Mouse (Mus musculus) liver, adult 2 months (tissue): Measurements from ENCODE around the gene Meiob. TPM values are rescaled to one million over a fixed set of nuclear protein-coding genes. Genes with fewer than 3 reads are reported as not detected.

Experiments used
- DNase-seq: peaks from one replicate; pipeline ENCODE4 v3.0.0-alpha.2; 2011; ENCODE audit warnings: low read depth, low spot score; ENCODE audit errors: extremely low read depth
- H3K27ac ChIP-seq: fragments of 200-500 bp; replicated peaks from 2 replicates; pipeline ENCODE4 v1.5.1; 2012; ENCODE audit warnings: low read depth, mild to moderate bottlenecking, control low read depth, inconsistent platforms, low read length; ENCODE audit not compliant: insufficient read depth
- H3K27me3 ChIP-seq: fragments of 200-500 bp; 2 replicates; pipeline ENCODE4 v1.6.1; 2012; ENCODE audit warnings: mild to moderate bottlenecking, moderate library complexity, low read length, inconsistent platforms; ENCODE audit not compliant: control insufficient read depth, insufficient read depth
- H3K36me3 ChIP-seq: fragments of 200-500 bp; 2 replicates; pipeline ENCODE4 v1.6.1; 2012; ENCODE audit warnings: low read length, inconsistent platforms; ENCODE audit not compliant: control insufficient read depth, insufficient read depth
- H3K4me1 ChIP-seq: fragments of 200-500 bp; 2 replicates; pipeline ENCODE4 v1.6.1; 2011; ENCODE audit warnings: low read length; ENCODE audit not compliant: control insufficient read depth, insufficient read depth
- H3K4me3 ChIP-seq: fragments of 200-500 bp; 2 replicates; pipeline ENCODE4 v1.5.1; 2011; ENCODE audit warnings: low read depth, mild to moderate bottlenecking, control low read depth, low read length, moderate library complexity; ENCODE audit not compliant: insufficient read depth
- H3K79me2 ChIP-seq: fragments of 200-500 bp; 2 replicates; pipeline ENCODE4 v1.6.1; 2012; ENCODE audit warnings: inconsistent platforms, mild to moderate bottlenecking, low read length, moderate library complexity; ENCODE audit not compliant: control insufficient read depth, insufficient read depth
- H3K9ac ChIP-seq: fragments of 200-500 bp; 2 replicates; pipeline ENCODE4 v1.6.1; 2012; ENCODE audit warnings: low read depth, mild to moderate bottlenecking, control low read depth, inconsistent platforms, low read length
- CTCF ChIP-seq: fragments of 200-500 bp; IDR thresholded peaks from 2 replicates; pipeline ENCODE4 v1.5.1; 2011; ENCODE audit warnings: low read depth, low read length, control low read depth
- POLR2A ChIP-seq: fragments of 200-500 bp; IDR thresholded peaks from 2 replicates; pipeline ENCODE4 v1.6.1; 2011; ENCODE audit warnings: low read length, control low read depth; ENCODE audit not compliant: insufficient read depth; ENCODE audit errors: extremely low read depth
- WGBS: fragments of 180-500 bp; shearing (Covaris S2); methylation state at CpG from one replicate; pipeline ENCODE4 v1.1.7; 2018; 5-methylcytosine and 5-hydroxymethylcytosine counted together
- polyA plus RNA-seq: library from polyadenylated mRNA; depleted of rRNA; stranded (reverse); fragments of >200 nt; gene quantifications from 2 replicates; pipeline ENCODE4 v1.2.3, GENCODE M21; 2012
- total RNA-seq: library from RNA; depleted of rRNA; stranded (reverse); fragments of >200 nt; gene quantifications from 2 replicates; pipeline ENCODE4 v1.2.3, GENCODE M21; 2014

Gene Meiob
- total and polyA plus RNA-seq, 2 experiments: 0.59 to 6.7 TPM

DNA sequence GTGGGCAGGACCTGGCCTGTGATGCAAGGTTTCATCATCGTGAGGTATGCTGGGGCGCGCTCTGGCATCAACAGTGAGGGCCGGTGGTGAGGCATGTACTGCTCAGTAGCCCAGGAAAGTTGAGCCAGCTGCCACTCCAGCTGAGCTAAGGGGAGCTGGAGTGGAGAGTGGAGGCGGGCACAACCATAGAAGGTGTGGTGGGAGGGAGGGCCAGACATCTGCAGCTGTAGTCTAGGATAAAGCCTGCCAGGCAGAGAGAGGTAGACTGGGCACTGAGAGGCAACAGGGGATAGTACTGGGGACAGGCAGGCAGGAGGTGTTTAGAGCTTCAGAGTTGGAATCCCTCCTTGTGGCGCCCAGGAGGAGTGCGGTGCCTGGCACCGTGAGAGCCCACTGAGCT lies 56.0 kb downstream of the Meiob start:
- Histone ChIP-seq H3K9ac (no peak overlapping the region), H3K4me1 (peaks cover 27% of the 10 kb centered on the region)
- no peak for DNase-seq

DNA sequence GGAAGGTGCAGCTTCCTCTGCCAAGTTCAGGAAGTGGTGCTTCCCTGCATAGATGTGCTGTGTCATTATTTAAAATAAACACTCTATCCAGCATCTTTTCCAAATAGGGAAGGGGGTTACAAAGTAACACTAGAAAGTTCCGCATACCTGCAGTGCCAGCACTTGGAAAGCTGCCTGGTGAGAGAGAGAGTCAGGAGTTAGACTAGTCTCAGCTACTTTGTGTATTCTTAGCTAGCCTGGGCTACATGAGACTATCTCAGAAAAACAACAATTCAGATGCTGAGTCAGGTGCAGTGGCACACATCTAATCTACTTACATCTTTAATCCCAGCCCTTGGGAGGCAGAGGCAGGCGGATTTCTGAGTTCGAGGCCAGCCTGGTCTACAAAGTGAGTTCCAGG lies 57.7 kb downstream of the Meiob start:
- WGBS: 79% methylated on average over 3 of the region's 3 CpGs
- TF ChIP-seq CTCF: no peak
- no peak for TF ChIP-seq POLR2A
- no peak overlapping the region for H3K27ac ChIP-seq

More for the DNA sequence above, 56.0 kb downstream of the Meiob start:
- Histone ChIP-seq H3K4me3 (no peak overlapping the region), H3K27me3 (no peaks in the 10 kb centered on the region), H3K36me3 (peaks cover 65% of the 10 kb centered on the region), H3K27ac (0 out of 2 replicates have a peak overlapping the region, but pooled peaks have one; percentile 5), H3K79me2 (no peaks in the 10 kb centered on the region; the same call in 1 of the 2 replicates)
- no peak for TF ChIP-seq CTCF
- TF ChIP-seq POLR2A: no peak
- 59% methylated on average over 8 of the region's 8 CpGs for WGBS

DNA sequence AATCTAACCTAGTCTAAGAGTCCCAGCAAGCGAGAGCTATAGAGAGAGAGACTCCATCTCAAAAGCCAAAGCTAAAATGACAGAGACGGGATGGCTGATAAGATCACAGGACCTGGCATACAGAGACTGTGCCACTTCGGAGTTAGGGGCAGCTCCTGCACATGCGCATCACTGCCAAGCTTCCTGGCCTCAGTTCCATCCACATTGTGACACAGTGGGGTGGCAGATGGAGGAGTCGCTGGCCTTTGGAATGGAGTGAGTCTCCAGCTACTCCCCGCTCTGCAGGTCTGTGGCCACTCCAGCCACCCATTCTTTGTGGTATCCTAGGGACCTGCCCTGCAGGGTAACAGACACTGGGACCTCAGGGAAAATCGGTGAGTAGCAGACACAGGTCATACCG lies 61.7 kb downstream of the Meiob start, which contains the start of gene Igfals:
Gene Igfals, plus strand, starts transcription at position 222 of the 400 bp plus-strand sequence.
- no peaks in the 10 kb centered on the region for H3K27me3 ChIP-seq
- H3K4me1 ChIP-seq: peaks cover 6% of the 10 kb centered on the region; the same call in 1 of the 2 replicates
- no peak for TF ChIP-seq CTCF
- no peak for TF ChIP-seq POLR2A
- DNase-seq: no peak
- H3K79me2 ChIP-seq: no peaks in the 10 kb centered on the region
- no peak within 1 kb of the TSS for H3K4me3 ChIP-seq
- H3K36me3 ChIP-seq: peaks cover 46% of the 10 kb centered on the region
- 69% methylated on average over 8 of the region's 8 CpGs for WGBS
- no peak within 1 kb of the TSS for H3K9ac ChIP-seq
- no peak within 1 kb of the TSS for H3K27ac ChIP-seq

More for the DNA sequence above, 57.7 kb downstream of the Meiob start:
- Histone ChIP-seq H3K27me3 (no peaks in the 10 kb centered on the region), H3K4me1 (peaks cover 16% of the 10 kb centered on the region), H3K36me3 (peaks cover 60% of the 10 kb centered on the region), H3K9ac (no peak overlapping the region), H3K4me3 (no peak overlapping the region), H3K79me2 (no peaks in the 10 kb centered on the region)
- DNase-seq: no peak

DNA sequence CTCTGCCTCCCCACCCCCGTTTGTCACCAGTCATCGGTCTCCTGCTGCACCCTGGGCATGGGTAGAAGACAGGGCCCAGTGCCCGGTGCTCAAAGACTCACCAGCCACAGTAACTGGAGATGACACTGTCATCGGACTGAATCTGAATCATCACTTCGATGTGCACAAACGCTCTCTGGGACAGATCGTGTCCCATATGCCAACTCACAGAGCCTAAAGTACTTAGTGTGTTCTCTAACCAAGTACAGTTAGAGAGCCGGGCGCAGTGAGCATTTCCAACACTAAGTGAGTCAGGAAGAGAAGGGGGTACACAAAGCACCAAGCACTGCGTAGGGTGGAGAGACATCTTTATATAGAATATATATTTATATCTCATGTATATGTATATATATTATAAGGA lies 63.8 kb downstream of the Meiob start:
- no peak for DNase-seq
- H3K79me2 ChIP-seq: no peaks in the 10 kb centered on the region
- WGBS: 87% methylated on average over 10 of the region's 10 CpGs
- H3K27me3 ChIP-seq: no peaks in the 10 kb centered on the region
- no peak overlapping the region for H3K4me3 ChIP-seq
- H3K36me3 ChIP-seq: peaks cover 27% of the 10 kb centered on the region
- H3K4me1 ChIP-seq: peaks cover 6% of the 10 kb centered on the region; the same call in 1 of the 2 replicates
- no peak overlapping the region for H3K27ac ChIP-seq
- no peak for TF ChIP-seq CTCF
- no peak for TF ChIP-seq POLR2A
- H3K9ac ChIP-seq: no peak overlapping the region

DNA sequence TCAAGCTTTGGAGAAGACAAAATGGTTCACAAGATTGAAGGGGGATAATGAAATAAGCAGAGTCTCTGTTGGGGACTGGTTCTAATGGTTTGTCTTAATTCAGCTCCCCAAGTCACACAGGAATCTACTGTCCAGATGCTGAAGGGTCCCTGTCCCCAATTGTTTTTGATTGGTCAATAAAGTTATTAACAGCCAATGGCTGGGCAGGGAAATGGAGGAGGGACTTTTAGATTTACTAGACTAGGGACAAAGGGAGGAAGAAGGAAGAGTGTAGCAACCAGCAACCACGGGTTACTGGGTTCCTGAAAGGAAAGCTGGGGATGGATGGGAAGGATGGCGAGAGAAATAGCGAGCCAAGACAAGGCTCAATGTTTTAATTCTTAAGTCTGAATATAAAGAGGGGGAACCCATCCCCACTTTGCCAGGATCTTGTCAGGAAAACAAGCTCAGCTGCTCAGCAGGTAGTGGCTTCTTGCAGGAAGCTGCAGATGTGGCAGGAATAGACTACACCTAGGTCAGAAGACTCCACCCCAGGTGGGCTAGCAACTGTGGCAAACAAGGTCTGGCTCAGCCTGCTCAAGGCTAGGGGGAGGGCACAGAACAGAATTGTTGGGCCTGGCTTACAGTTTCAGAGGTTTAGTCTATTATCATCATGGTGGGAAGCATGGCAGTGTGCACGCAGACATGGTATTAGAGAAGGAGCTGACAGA lies 69.8 kb downstream of the Meiob start:
- H3K9ac ChIP-seq: no peak overlapping the region
- no peaks in the 10 kb centered on the region for H3K36me3 ChIP-seq
- no peak for DNase-seq
- TF ChIP-seq POLR2A (no peak), CTCF (no peak)
- no peak overlapping the region for H3K4me3 ChIP-seq
- H3K27me3 ChIP-seq: no peaks in the 10 kb centered on the region
- H3K79me2 ChIP-seq: peaks cover under 1% of the 10 kb centered on the region; the same call in 1 of the 2 replicates
- no peak overlapping the region for H3K27ac ChIP-seq
- H3K4me1 ChIP-seq: peaks cover 24% of the 10 kb centered on the region
- 84% methylated on average over 4 of the region's 4 CpGs for WGBS

DNA sequence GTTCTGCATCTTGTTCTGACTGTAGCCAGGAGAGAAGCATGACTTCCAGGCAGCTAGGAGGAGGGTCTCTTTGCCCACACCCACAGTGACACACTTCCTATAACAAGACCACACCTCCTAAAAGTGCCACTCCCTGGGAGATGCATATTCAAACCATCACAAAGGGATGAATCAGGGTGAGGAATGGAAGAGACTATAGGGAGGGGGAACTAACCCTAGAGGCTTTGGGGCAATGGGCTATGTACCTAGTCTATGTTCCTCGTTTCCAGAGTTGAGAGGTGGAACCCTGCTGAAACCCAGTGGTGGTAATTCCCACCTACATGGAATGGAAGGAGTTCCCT lies 70.3 kb downstream of the Meiob start:
- 77% methylated on average over 1 of the region's 1 CpGs for WGBS
- TF ChIP-seq CTCF (no peak), POLR2A (no peak)

More for the DNA sequence above, 70.3 kb downstream of the Meiob start:
- no peak overlapping the region for H3K4me3 ChIP-seq
- no peak overlapping the region for H3K9ac ChIP-seq
- no peak for DNase-seq
- peaks cover 6% of the 10 kb centered on the region for H3K79me2 ChIP-seq
- no peak overlapping the region for H3K27ac ChIP-seq
- peaks cover 22% of the 10 kb centered on the region for H3K4me1 ChIP-seq
- H3K27me3 ChIP-seq: no peaks in the 10 kb centered on the region
- H3K36me3 ChIP-seq: no peaks in the 10 kb centered on the region
